Mouse (Mus musculus) MEL (cell line): ENCODE data around the gene B230217C12Rik. TPM values are rescaled to one million over a fixed set of nuclear protein-coding genes. Genes with fewer than 3 reads are reported as not detected.

Experiments
- DNase-seq: peaks from one replicate; pipeline ENCODE4 v3.0.0; 2011; ENCODE audit warnings: low read depth, low spot score
- H3K27ac ChIP-seq: 2 replicates; pipeline ENCODE4 v1.5.1; 2012; ENCODE audit warnings: low read depth, mild to moderate bottlenecking, control low read depth, low read length, moderate library complexity; ENCODE audit not compliant: control insufficient read depth
- H3K27me3 ChIP-seq, 2 experiments: fragments of 150-350 bp in 1 of 2; sonication (generic) in 1 of 2; 2 replicates each; pipeline ENCODE4 v1.6.1; 2012; ENCODE audit warnings: low read length in 2 of 2, mild to moderate bottlenecking in 2 of 2, improper control_type of control experiment in 1 of 2, moderate library complexity in 1 of 2; ENCODE audit not compliant: insufficient read depth in 2 of 2, control insufficient read depth in 1 of 2
- H3K36me3 ChIP-seq, 2 experiments: 2 replicates each; pipeline ENCODE4 v1.6.1; 2012 to 2014; ENCODE audit warnings: low read length in 2 of 2, improper control_type of control experiment in 1 of 2, inconsistent platforms in 1 of 2, mild to moderate bottlenecking in 1 of 2; ENCODE audit not compliant: insufficient read depth in 2 of 2, control insufficient read depth in 1 of 2
- H3K4me1 ChIP-seq, 2 experiments: fragments of 150-350 bp in 1 of 2; sonication (generic) in 1 of 2; 2 replicates each; pipeline ENCODE4 v1.6.1; 2012; ENCODE audit warnings: low read length in 2 of 2, improper control_type of control experiment in 1 of 2, mild to moderate bottlenecking in 1 of 2; ENCODE audit not compliant: insufficient read depth in 2 of 2, control insufficient read depth in 1 of 2
- H3K4me3 ChIP-seq, 2 experiments: fragments of 150-350 bp in 1 of 2; sonication (generic) in 1 of 2; 2 replicates each; pipeline ENCODE4 v1.5.1; 2012; ENCODE audit warnings: low read depth in 2 of 2, low read length in 2 of 2, mild to moderate bottlenecking in 2 of 2, moderate library complexity in 2 of 2, control low read depth in 1 of 2, improper control_type of control experiment in 1 of 2; ENCODE audit not compliant: control insufficient read depth in 1 of 2, insufficient read depth in 1 of 2
- H3K79me2 ChIP-seq: 2 replicates; pipeline ENCODE4 v1.6.1; 2012; ENCODE audit warnings: mild to moderate bottlenecking, low read length, moderate library complexity; ENCODE audit not compliant: control insufficient read depth, poor library complexity, insufficient read depth
- H3K9ac ChIP-seq: 2 replicates; pipeline ENCODE4 v1.6.1; 2012; ENCODE audit warnings: low read depth, mild to moderate bottlenecking, control low read depth, low read length, moderate library complexity; ENCODE audit not compliant: control insufficient read depth, poor library complexity, severe bottlenecking
- H3K9me3 ChIP-seq: fragments of 150-350 bp; sonication (generic); replicated peaks from 2 replicates; pipeline ENCODE4 v1.6.1; 2012; ENCODE audit warnings: mild to moderate bottlenecking, low read length, improper control_type of control experiment, moderate library complexity; ENCODE audit not compliant: insufficient read depth
- BHLHE40 ChIP-seq: IDR thresholded peaks from 2 replicates; pipeline ENCODE4 v1.6.1; 2012; ENCODE audit warnings: low read depth, mild to moderate bottlenecking, inconsistent platforms, low read length, improper control_type of control experiment, borderline replicate concordance
- CHD1 ChIP-seq: IDR thresholded peaks from 2 replicates; pipeline ENCODE4 v1.6.1; 2012; ENCODE audit warnings: low read depth, mild to moderate bottlenecking, inconsistent platforms, low read length, improper control_type of control experiment
- CTCF ChIP-seq, 3 experiments: IDR thresholded peaks in 2 of 3; conservative IDR thresholded peaks in 1 of 3; 2 replicates each; pipeline ENCODE4 v1.5.1; 2011 to 2012; ENCODE audit warnings: low read length in 3 of 3, low read depth in 2 of 3, mild to moderate bottlenecking in 2 of 3, improper control_type of control experiment in 1 of 3, inconsistent platforms in 1 of 3, mixed read lengths in 1 of 3, moderate library complexity in 1 of 3; ENCODE audit not compliant: control insufficient read depth in 1 of 3, insufficient read depth in 1 of 3, poor library complexity in 1 of 3, severe bottlenecking in 1 of 3
- EP300 ChIP-seq, 2 experiments: IDR thresholded peaks; 2 replicates each; pipeline ENCODE4 v1.6.1; 2011; ENCODE audit warnings: improper control_type of control experiment in 2 of 2, low read length in 2 of 2, low read depth in 1 of 2, mild to moderate bottlenecking in 1 of 2
- ETS1 ChIP-seq: IDR thresholded peaks from 2 replicates; pipeline ENCODE4 v1.6.1; 2012; ENCODE audit warnings: low read depth, mild to moderate bottlenecking, inconsistent platforms, low read length, improper control_type of control experiment, moderate library complexity
- GATA1 ChIP-seq: IDR thresholded peaks from 2 replicates; pipeline ENCODE4 v1.6.1; 2011; ENCODE audit warnings: low read depth, low read length, improper control_type of control experiment
- JUND ChIP-seq: IDR thresholded peaks from 2 replicates; pipeline ENCODE4 v1.6.1; 2011; ENCODE audit warnings: low read depth, mild to moderate bottlenecking, improper control_type of control experiment, low read length
- KAT2A ChIP-seq: conservative IDR thresholded peaks from 2 replicates; pipeline ENCODE4 v1.6.1; 2012; ENCODE audit warnings: low read depth, low read length, improper control_type of control experiment, inconsistent platforms
- MAX ChIP-seq: IDR thresholded peaks from 2 replicates; pipeline ENCODE4 v1.6.1; 2011; ENCODE audit warnings: low read length, improper control_type of control experiment
- MAZ ChIP-seq: IDR thresholded peaks from 2 replicates; pipeline ENCODE4 v1.6.1; 2012; ENCODE audit warnings: low read depth, mild to moderate bottlenecking, inconsistent platforms, low read length, improper control_type of control experiment
- MEF2A ChIP-seq: IDR thresholded peaks from 2 replicates; pipeline ENCODE4 v1.6.1; 2014; ENCODE audit warnings: low read depth, mild to moderate bottlenecking, inconsistent platforms, low read length, improper control_type of control experiment; ENCODE audit not compliant: poor library complexity, insufficient replicate concordance, severe bottlenecking; ENCODE audit errors: extremely low read depth
- MYB ChIP-seq: IDR thresholded peaks from 2 replicates; pipeline ENCODE4 v1.6.1; 2011; ENCODE audit warnings: mild to moderate bottlenecking, low read depth, low read length, improper control_type of control experiment
- POLR2AphosphoS2 ChIP-seq: IDR thresholded peaks from 2 replicates; pipeline ENCODE4 v1.6.1; 2011; ENCODE audit warnings: low read length, improper control_type of control experiment
- POLR2AphosphoS5 ChIP-seq: IDR thresholded peaks from 2 replicates; pipeline ENCODE4 v1.6.1; 2012; ENCODE audit warnings: low read depth, borderline replicate concordance, mild to moderate bottlenecking, inconsistent platforms, low read length, moderate library complexity, mixed read lengths
- RCOR1 ChIP-seq: IDR thresholded peaks from 2 replicates; pipeline ENCODE4 v1.6.1; 2012; ENCODE audit warnings: low read depth, mild to moderate bottlenecking, inconsistent platforms, low read length, improper control_type of control experiment
- SIN3A ChIP-seq: IDR thresholded peaks from 2 replicates; pipeline ENCODE4 v1.6.1; 2012; ENCODE audit warnings: low read length, improper control_type of control experiment, inconsistent platforms
- SMC3 ChIP-seq: IDR thresholded peaks from 2 replicates; pipeline ENCODE4 v1.6.1; 2011; ENCODE audit warnings: low read depth, low read length, improper control_type of control experiment
- TAL1 ChIP-seq: IDR thresholded peaks from 2 replicates; pipeline ENCODE4 v1.6.1; 2012; ENCODE audit warnings: mild to moderate bottlenecking, inconsistent platforms, low read length, moderate library complexity, mixed read lengths
- ZC3H11A ChIP-seq: IDR thresholded peaks from 2 replicates; pipeline ENCODE4 v1.6.1; 2012; ENCODE audit warnings: low read depth, mild to moderate bottlenecking, inconsistent platforms, low read length, improper control_type of control experiment
- ZMIZ1 ChIP-seq: IDR thresholded peaks from 2 replicates; pipeline ENCODE4 v1.6.1; 2012; ENCODE audit warnings: low read depth, mild to moderate bottlenecking, inconsistent platforms, low read length, improper control_type of control experiment, moderate library complexity
- polyA plus RNA-seq, 2 experiments: library from polyadenylated mRNA; stranded (reverse) in 1 of 2; unstranded in 1 of 2; fragments of >175 nt in 1 of 2; fragments of >200 nt in 1 of 2; gene quantifications; 2 replicates each; pipeline versions ENCODE4 v1.2.1 to v1.2.4; 2012; ENCODE audit warnings: low replicate concordance in 2 of 2, low read depth in 1 of 2; ENCODE audit not compliant: insufficient read length in 2 of 2, insufficient read depth in 1 of 2, missing spikeins in 1 of 2
- total RNA-seq: library from RNA; depleted of rRNA; stranded (reverse); fragments of 300-350 nt; gene quantifications from 2 replicates; pipeline ENCODE4 v1.2.3, GENCODE M21; 2012

The B230217C12Rik gene
- total and polyA plus RNA-seq, 3 experiments: 0.81 TPM; not detected in 2

GRCm38 (mm10) chr11:97802194-97802470 is 38.4 kb upstream of the B230217C12Rik start:
- Histone ChIP-seq H3K4me1 (peaks cover 2 to 18% of the 10 kb centered on the region in 2 experiments; a peak in 3 of 4 replicates), H3K27ac (no peak overlapping the region), H3K36me3 (peaks cover 0 to 12% of the 10 kb centered on the region in 2 experiments; a peak in 2 of 4 replicates), H3K4me3 (no peak overlapping the region), H3K9ac (no peak overlapping the region), H3K9me3 (no peaks in the 10 kb centered on the region), H3K27me3 (no peaks in the 10 kb centered on the region), H3K79me2 (peaks cover 13% of the 10 kb centered on the region; the same call in 1 of the 2 replicates)
- DNase-seq: no peak
- TF ChIP-seq CTCF (IDR thresholded peaks at IDR 0.05 in 2 of 3, conservative IDR thresholded peaks at IDR 0.05 in 1 of 3; ENCODE audit: control insufficient read depth in 1 of 3, insufficient read depth in 1 of 3, low read depth in 2 of 3, low read length in 3 of 3, poor library complexity in 1 of 3, severe bottlenecking in 1 of 3) (no peak), MAX (no peak), CHD1 (no peak), SMC3 (no peak), GATA1 (no peak), ZC3H11A (no peak), SIN3A (no peak), MYB (no peak), ZMIZ1 (no peak), BHLHE40 (no peak), TAL1 (no peak), MAZ (no peak), KAT2A (no peak), POLR2AphosphoS5 (no peak), RCOR1 (no peak), MEF2A (no peak), ETS1 (no peak), JUND (no peak), POLR2AphosphoS2 (no peak), EP300 (IDR thresholded peaks at IDR 0.05; ENCODE audit: low read depth in 1 of 2, low read length in 2 of 2) (no peak)

- Histone ChIP-seq H3K4me1 (peaks cover 2 to 18% of the 10 kb centered on the region in 2 experiments; a peak in 3 of 4 replicates), H3K4me3 (no peak overlapping the region), H3K79me2 (peaks cover 13% of the 10 kb centered on the region; the same call in 1 of the 2 replicates), H3K9me3 (no peaks in the 10 kb centered on the region), H3K27me3 (no peaks in the 10 kb centered on the region), H3K9ac (no peak overlapping the region), H3K27ac (no peak overlapping the region), H3K36me3 (peaks cover 0 to 12% of the 10 kb centered on the region in 2 experiments; a peak in 2 of 4 replicates)
- TF ChIP-seq SIN3A (no peak), POLR2AphosphoS2 (no peak)
- no peak for DNase-seq
Measured at GRCm38 (mm10) chr11:97802495-97802894, 38.1 kb upstream of the B230217C12Rik start.
